Mouse (Mus musculus) thymus, postnatal 14 days (tissue): ENCODE results near the gene Cenpx.
"Not testable (repeated sequence)": the region's sequence is repeated elsewhere in the genome, so short reads cannot be mapped to it uniquely, and the experiment has no call there.

Experiments used
- DNase-seq: peaks from one replicate; pipeline ENCODE4 v3.0.0; 2021

The Cenpx gene

DNA sequence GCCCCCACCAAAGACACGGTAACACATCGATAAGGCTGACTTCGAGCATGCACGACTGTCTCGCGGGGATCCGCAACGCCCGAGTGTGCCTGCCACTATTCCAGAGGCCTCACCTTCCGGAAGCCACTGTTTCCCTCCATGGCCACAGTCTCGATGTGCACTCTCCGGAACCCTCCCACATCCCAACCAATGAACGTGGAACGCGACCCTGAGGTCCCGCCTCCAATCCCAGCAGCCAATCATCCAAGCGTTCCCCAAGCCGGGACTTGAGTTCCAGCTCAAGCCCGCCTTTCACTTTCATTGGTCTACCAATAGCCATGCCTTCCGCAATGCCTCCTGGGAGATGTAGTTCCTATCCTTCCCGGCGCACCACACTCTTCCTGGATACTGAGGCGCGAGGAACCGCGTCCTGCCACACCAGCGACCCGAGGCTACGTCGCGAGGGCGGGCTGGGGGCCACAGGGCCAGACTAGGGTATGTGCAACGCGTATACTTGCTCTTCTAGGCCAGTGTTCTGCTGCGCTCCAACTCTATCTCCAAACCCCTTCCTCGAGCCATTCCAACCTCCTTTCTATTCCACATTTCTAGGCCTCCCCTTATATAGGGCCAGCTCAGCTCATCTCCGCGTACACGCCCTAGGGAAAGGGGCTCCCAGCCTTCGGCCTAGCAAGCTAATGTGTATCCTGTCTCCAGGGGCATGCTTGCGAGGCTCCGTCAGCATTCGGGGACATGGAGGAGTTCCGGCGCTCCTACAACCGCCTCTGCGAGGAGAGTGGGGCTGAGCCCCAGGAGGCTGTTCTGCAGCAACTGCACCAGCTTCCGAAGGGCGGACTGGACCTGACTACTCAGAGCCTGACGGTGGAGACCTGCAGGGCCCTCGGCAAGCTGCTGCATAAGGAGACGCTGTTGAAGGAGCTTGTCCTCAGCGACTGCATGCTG, at the start of gene Cenpx, which contains the start of gene Lrrc45:
Cenpx (minus strand) TSS at position 159 of the 939 bp plus-strand sequence.
Lrrc45 (plus strand) TSS at position 346 of the 939 bp plus-strand sequence.
- peak; percentile 97 for DNase-seq

- DNase-seq: not testable (repeated sequence)
These were observed 49.1 kb upstream of the Cenpx start, which contains the start of gene Hmga1b for GRCm38 (mm10) chr11:120762672-120763041. Gene Hmga1b, plus strand, starts transcription at chr11:120762794.

DNA sequence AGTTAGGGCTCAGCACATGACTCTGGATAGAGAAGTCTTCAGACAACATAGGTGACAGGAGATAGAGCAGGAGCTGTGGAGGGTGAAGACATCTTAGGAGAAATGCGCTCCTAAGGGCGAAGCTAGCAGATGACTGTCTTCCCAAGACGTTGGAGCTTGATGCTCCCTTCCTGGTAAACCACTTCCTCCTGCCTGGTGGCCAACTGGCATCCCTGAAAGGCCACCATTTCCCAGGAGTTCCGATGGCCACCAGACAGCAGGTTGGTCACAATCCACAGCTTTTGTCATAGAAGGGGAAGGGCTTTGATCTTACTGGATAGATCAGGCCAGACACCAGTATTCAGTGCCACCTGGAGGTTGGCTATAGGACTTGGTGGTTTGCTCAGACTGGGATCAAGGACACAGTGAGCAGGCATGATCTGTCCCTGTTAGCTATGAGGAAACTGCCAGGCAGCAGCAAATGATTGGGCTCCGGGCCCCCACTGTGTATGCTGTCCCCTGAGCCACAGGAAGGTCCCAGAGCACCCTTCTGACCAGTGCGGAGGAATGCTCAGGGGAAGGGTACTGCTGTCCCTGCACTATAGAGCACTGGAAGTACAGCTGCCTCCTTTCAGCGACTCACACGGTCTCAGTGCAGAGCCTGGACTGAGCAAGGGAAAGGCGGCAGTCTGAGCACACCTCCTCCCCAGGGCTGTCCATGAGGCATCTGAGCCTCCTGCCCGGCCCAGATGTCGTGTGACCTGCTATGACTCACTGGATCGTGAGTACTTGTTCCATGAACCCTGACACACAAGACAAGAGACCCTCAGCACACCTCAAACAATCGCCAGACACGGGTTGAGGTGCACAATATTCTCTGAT, 48.5 kb upstream of the Cenpx start:
- DNase-seq: no peak

- DNase-seq: no peak
These were observed 46.7 kb upstream of the Cenpx start for GRCm38 (mm10) chr11:120760236-120760635.

DNA sequence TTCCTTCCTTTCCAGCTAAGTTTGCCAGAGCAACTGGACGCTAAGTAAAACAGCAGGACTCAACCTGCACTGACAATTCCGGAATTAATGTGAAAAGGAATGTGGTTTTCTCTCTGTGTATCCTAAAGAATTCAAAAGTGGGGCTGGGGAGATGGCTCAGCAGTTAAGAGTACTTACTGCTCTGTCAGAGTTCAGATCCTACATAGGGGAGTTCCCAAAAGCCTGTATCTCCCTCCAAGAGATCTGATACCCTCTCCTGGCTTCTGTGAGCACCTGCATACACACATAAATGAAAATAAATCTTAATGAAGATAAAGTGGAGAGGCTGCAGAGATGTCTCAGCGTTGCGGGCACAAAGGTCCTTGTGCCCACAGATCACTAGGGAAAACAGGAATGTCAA, 38.1 kb upstream of the Cenpx start:
- DNase-seq: no peak

DNA sequence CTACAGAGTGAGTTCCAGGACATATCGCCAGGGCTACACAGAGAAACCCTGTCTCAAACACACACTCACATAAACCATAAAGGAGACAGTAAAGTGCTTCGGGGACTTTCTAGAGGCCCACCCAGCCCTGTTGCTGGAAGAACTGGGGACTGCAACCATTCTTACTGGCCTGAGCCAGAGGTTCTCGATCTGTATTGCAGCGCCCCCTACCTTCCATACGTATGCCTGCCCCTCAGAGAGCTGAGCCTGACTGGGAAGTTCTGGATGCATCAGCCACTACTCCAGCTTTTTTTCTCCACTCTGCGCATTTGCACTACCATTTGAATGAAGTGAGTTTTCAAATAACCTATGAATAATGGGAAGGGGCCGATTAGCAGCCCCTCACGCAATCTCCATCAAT, 35.9 kb upstream of the Cenpx start:
- DNase-seq: peak; percentile 51

- DNase-seq: no peak
These were observed 34.4 kb upstream of the Cenpx start for GRCm38 (mm10) chr11:120747974-120748373.

- no peak for DNase-seq
These were observed 30.7 kb upstream of the Cenpx start for GRCm38 (mm10) chr11:120744121-120744701.

GRCm38 (mm10) chr11:120740981-120741380, 27.4 kb upstream of the Cenpx start:
- DNase-seq: no peak

- no peak for DNase-seq
These were observed 22.9 kb upstream of the Cenpx start for GRCm38 (mm10) chr11:120736424-120736823.

DNA sequence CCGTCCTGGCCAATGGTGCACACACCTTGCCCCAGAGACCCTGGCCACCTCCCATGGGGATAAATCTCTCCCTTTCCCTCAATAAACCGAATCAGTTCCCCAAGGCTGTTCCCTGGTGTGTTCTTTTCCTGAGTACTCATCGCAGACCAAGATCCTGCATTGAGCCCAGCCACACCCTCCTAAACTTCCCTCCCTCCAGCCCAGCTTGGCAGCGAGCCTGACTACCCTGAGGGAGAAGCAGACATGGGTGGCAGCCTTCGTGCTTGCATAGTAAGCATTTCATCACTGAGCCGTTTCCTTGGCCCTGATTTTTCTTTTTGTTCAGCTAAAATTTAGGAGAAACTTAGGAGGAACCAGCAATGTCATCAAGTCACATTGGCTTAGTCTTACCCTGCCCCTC, 20.0 kb upstream of the Cenpx start:
- no peak for DNase-seq

- DNase-seq: no peak
These were observed 18.5 kb upstream of the Cenpx start, which contains the start of gene Cbr2 for GRCm38 (mm10) chr11:120731858-120732680. Gene Cbr2, minus strand, starts transcription at chr11:120732114.

DNA sequence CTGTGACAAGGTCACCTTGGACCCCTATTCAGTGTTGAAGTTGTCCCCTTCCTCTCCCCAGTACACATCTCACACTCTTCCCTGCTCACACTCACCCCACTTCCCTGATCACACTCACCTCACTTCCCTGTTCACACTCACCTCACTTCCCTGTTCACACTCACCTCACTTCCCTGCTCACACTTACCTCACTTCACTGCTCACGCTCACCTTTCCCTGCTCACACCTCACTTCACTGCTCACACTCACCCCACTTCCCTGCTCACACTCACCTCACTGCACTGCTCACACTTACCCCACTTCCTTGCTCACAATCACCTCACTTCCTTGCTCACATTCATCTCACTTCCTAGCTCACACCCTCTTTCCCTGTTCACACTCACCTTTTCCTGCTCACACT, 17.9 kb upstream of the Cenpx start:
- DNase-seq: no peak

- no peak for DNase-seq
These were observed 16.9 kb upstream of the Cenpx start for GRCm38 (mm10) chr11:120730331-120730870.

- DNase-seq: not testable (repeated sequence)
These were observed 16.0 kb upstream of the Cenpx start for GRCm38 (mm10) chr11:120729432-120730050.

DNA sequence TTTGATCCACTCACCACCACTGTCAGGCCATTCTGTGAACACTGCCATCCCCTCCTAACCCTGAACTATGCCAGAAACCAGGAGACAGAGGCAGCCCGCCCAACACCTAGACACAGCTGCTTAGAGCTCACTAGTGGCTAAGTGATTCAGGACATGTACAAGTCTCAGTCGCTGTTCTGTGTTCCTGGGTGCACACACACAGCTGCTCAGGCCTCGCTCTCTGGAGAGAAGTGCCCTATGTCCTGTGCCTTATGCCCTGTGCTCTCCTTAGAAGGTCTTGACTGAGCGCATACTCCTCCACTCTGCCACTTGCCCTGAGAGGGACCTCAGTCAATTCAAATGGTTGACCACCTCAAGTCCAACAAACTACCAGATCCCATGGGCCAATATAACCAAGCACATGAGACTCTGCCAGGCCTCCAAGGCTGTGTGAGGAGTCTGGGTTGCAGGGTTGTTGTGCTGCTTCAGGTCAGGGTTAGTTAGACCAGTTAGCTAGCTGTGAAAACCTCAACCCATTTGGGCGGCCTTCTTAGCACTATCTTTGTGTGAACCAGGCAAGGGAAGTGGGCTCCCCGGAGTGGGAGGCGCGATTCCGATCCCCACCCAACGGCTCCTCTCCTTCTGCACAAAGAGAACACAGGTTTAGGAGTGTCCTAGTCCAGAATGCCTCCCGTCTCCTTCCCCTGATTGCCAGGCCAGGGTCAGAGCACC, 15.1 kb upstream of the Cenpx start:
- DNase-seq: no peak

- DNase-seq: no peak
These were observed 14.0 kb upstream of the Cenpx start for GRCm38 (mm10) chr11:120727564-120727963.

GRCm38 (mm10) chr11:120727169-120727527, 13.6 kb upstream of the Cenpx start, which contains the start of gene Dcxr:
Gene Dcxr, minus strand, starts transcription at chr11:120727281.
- no peak for DNase-seq

GRCm38 (mm10) chr11:120726243-120727168, 13.0 kb upstream of the Cenpx start:
- DNase-seq: no peak
